Mouse (Mus musculus): Measurements from ENCODE around the gene Ablim1. TPM values are rescaled to one million over a fixed set of nuclear protein-coding genes. Genes with fewer than 3 reads are reported as not detected.

Gene Ablim1
- total RNA-seq, 2 experiments from 2014 or later = 81.9 to 87.6 TPM

GRCm38 (mm10) chr19:57132916-57133520 lies 181.7 kb downstream of the Ablim1 start:
- no peak for DNase-seq (ENCODE audit: low spot score in 2 of 2)

GRCm38 (mm10) chr19:57132281-57132680 lies 182.4 kb downstream of the Ablim1 start:
- no peak for DNase-seq (ENCODE audit: low spot score in 2 of 2)

GRCm38 (mm10) chr19:57131366-57131765 lies 183.4 kb downstream of the Ablim1 start:
- no peak for DNase-seq (ENCODE audit: low spot score in 2 of 2)

DNA sequence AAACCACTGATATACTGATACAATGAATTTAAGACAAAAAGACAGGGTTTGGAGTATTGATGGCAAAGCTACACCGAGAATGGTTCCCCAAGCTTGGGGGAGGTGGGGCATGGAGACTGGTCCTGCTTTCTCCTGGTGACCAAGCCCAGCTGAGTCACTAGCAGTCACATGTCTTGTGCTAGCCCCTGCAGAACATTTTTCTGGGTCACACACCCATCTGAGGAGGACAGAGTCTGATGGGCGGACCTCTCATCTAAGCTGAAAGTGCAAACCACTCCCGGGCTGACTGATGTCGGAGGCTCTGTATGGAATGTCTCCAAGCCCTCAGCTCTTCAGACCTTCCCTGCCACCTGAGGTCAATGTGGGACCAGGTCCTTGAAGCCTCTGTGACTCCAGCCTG lies 184.1 kb downstream of the Ablim1 start:
- no peak for DNase-seq (ENCODE audit: low spot score in 2 of 2)

DNA sequence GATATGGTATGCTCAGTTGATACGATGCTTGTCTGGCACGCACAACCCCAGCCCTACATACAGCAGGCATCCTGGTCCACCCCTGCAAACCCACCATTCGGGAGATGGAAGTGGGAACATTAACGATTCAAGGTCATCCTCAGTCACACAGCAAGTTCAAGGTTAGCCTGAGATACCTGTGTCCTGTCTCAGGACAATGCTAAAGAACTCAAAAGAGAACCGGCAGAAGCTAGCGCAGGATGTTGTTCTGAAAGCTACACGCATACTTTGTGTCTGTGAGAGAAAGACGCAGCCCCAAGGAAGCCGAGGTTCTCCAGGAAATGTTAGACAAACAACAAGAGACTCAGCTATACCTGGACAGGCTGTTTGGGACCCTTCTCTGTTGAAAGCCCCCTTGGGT lies 185.0 kb downstream of the Ablim1 start:
- DNase-seq (ENCODE audit: low spot score in 2 of 2) = no peak

GRCm38 (mm10) chr19:57128037-57128436 lies 186.7 kb downstream of the Ablim1 start:
- no peak for DNase-seq (ENCODE audit: low spot score in 2 of 2)

GRCm38 (mm10) chr19:57127523-57127922 lies 187.2 kb downstream of the Ablim1 start:
- DNase-seq (ENCODE audit: low spot score in 2 of 2) = no peak

- DNase-seq (ENCODE audit: low spot score in 2 of 2) = no peak
Observed at GRCm38 (mm10) chr19:57126950-57127349, 187.8 kb downstream of the Ablim1 start.

DNA sequence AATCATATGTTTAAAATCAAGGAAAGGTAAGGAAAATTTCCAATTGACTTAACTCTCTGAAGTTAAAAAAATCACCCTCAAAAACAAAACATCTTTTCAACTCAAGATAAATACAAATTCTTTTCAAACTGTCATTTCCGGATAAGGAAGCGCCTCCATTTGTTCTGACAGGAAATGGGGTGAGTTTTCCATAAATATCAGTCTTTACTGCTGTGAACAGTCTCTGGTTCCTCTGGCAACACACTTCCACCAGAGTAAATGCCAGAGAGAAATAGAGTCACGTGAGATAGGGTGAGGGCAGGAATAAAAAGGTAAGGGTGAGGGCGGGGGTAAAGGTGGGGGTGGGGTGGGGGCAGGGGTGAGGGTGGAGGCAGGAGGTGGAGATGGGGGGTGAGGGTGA lies 189.8 kb downstream of the Ablim1 start:
- DNase-seq (ENCODE audit: low spot score in 2 of 2) = no peak

- no peak for DNase-seq (ENCODE audit: low spot score in 2 of 2)
Observed at GRCm38 (mm10) chr19:57124138-57124519, 190.6 kb downstream of the Ablim1 start.

DNA sequence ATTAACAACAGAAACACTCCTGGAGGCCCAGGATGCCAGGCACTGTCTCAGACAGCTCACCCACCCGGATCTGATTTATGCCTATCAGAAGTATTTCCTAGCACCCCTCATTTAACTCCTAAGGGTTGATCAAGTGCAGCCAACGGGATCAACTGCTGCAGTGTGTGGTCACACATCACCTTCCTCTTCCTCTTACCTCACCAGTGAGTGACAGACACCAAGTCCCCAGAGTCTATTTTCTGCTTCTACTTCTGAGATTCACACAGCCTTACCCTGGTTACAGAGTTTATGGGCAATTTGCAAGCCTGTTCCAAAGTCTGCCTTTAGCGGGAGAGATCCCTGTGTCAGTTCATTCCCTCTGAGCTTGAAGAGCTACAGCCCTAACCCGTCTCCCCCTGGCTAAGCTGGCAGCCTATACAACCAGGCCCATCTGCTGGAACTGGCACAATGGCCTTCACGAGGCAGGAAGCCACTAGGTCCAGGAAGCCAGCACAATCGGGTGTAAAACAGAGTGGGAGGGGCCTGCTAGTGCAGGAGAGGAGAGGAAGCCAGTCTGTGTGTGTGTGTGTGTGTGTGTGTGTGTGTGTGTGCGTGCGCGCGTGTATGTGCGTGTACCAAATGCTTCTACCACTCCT lies 191.1 kb downstream of the Ablim1 start:
- peak; percentile 53 to 62 for DNase-seq (ENCODE audit: low spot score in 2 of 2)

DNA sequence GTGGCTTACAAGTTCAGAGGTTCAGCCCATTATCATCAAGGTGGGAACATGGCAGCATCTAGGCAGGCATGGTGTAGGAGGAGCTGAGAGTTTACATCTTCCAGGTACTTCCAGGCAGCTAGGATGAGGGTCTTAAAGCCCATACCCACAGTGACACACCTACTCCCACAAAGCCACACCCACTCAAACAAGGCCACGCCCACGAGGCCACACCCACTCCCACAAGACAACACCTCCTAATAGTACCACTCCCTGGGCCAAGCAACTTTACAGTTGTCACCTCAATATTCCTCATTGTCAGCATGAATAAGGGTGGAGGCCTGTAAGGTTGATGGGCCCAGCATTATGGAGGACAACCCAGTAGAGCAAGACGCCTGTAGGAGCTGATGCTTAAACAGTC lies 192.5 kb downstream of the Ablim1 start:
- DNase-seq (ENCODE audit: low spot score in 2 of 2) = no peak

GRCm38 (mm10) chr19:57121036-57121435 lies 193.7 kb downstream of the Ablim1 start:
- no peak for DNase-seq (ENCODE audit: low spot score in 2 of 2)

DNA sequence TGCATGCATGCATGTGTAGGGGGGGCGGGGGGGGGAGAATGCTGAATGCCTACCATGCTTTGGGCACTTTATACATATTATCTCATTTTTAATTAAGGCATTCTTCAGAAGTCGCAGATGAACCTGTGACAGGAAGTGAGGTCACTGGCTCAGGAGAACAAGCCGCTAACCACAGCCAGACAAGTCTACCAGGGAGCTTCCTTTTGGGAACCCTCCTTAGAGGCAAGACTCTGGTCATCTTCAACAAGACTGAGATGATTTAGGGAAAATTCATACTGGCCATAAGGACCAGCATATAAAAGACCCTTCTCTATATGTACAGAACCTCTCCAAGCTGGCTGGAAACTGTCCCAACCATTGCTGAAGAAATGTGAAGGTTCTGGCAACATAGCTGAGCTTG lies 195.1 kb downstream of the Ablim1 start:
- DNase-seq (ENCODE audit: low spot score in 2 of 2) = no peak

- peak; percentile 56 to 65 for DNase-seq (ENCODE audit: low spot score in 2 of 2)
Observed at GRCm38 (mm10) chr19:57118785-57119565, 195.7 kb downstream of the Ablim1 start.

GRCm38 (mm10) chr19:57117751-57118150 lies 197.0 kb downstream of the Ablim1 start:
- DNase-seq (ENCODE audit: low spot score in 2 of 2) = no peak

DNA sequence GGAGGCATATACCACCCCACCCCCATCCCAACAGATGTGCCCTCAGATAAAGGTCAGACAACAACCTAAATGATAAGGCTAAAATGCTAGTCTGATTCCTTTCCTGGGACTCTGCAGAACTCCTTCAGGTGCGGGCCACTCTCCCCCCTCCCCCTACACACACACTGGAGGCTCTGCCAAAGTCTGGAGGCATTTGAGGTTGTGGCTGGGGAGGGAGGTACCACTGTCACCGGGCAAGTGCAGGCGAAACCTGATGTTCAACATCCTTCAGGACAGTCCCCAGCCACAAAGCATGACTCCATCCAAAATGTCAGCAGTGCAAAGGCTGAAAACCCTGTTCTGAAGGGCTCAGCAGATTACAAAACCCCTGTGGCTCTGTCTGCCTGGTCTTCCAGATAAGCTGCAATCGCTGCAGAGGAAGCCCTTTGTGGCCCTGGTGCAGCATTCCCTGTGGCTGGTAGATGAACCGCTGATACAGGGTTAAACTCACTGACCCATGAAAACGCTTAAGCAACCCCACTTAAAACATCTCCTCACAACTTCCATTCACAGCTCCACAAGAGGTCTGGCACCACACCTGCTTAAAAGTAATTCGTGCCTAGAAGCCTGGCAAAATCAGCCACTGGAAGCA lies 197.7 kb downstream of the Ablim1 start:
- DNase-seq (ENCODE audit: low spot score in 2 of 2) = no peak

DNA sequence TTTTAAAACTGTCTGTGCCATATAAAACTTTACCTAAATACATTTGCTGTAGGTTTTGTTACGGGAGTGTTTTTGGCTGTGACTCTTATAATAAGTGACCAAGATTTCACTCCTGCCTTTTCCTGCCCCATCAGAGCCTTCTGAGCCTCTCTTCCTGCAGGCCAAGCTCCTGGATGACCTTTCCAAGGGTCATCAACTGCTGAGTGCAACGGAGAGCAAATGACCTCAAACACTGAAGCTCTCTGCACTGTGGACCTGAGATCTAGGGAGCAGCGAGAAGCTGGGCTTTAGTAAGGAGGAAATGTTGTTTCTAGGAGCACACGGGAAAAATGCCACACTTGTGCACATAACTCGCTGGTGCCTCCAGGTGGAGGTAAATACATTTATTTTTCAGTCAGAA lies 199.0 kb downstream of the Ablim1 start:
- no peak for DNase-seq (ENCODE audit: low spot score in 2 of 2)

DNA sequence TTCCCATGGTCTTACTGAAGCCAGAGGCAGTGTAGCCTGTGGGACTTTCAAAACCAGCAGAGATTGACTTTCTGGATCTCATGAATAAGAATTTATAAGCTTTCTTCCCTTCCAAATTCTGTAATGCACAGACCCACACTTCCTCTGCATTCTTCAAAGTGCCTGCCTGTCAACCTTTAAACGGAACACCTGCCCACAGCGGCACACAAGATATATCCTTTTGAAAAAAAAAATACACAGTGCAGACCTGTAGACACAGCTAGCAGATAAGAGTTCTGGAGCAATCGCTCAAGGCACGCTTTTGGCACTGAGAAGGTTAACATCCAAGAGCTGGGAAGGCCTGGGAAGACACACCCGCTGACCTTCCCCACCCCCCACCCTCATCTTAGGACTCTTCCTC lies 199.8 kb downstream of the Ablim1 start:
- DNase-seq (ENCODE audit: low spot score in 2 of 2) = no peak

DNA sequence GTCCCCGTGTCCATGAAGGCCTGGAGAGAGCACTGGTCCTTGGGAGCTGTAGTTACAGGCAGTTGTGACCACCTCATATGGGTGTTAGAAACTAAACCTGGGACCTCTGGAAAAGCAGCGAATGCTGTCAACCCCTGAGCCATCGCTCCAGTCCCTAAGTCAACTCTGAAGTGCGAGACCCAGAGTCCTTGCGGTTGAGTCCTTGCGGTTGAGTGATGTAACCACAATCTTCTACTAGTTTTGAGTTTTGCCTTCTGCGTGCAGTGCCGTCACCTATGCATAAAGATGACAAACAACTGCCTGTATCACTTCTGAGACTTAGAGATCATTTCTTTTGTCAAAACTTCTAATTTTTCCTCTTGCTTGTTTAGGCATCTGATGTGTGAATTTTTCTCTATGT lies 200.7 kb downstream of the Ablim1 start:
- no peak for DNase-seq (ENCODE audit: low spot score in 2 of 2)

DNA sequence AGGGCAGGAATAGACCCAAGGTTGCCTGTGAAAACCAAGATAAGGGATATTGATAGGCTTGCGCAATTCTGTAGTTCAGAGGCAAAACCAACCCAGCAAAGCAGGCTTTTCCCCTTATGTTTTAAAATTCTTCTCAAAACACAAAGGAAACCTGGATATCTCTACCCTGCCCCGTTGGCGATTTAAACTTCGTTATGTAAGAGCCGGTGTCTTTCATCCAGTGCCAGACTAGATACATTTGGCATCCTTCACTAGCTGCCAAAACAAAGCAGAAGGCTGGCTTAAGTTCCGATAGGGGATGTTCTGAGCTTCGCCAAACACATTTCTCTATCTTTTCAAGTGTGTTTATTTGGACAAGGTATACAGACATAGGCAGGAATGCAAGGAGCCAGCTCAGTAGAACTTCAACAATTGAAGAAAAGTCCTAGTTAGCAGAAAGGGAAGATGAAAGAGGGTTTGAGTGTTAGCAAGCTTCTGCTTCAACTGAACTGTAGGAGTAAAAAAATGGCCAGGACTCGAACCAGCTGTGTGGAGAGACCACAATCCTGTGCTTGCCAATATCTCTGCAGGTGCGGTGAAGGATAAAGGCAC lies 201.8 kb downstream of the Ablim1 start:
- no peak for DNase-seq (ENCODE audit: low spot score in 2 of 2)

All from layer of hippocampus, postnatal 10 days (tissue).